Mouse (Mus musculus) stomach, embryonic 15.5 days (tissue): ENCODE measurements at regions not wholly inside any gene's neighbourhood (a gene's known extent, or its start where the extent isn't known, plus 50 kb on each side); places are given as distances from the start of the nearest gene placed in this dataset.
A peak's percentile ranks its signal among the peaks of the same experiment; 100 is the strongest.

Source experiments
- ATAC-seq: fragments of 200-750 bp; cut with Nextera tagmentation; 2 replicates; pipeline ENCODE4 v1.8.0; 2017; ENCODE audit warnings: low read depth, moderate number of reproducible peaks, moderate TSS enrichment; ENCODE audit not compliant: insufficient read depth, low FRiP score
- H3K27ac ChIP-seq: fragments of 300-500 bp; sonication (generic); 2 replicates; pipeline ENCODE4 v1.5.1; 2015; ENCODE audit warnings: mild to moderate bottlenecking, inconsistent platforms
- H3K27me3 ChIP-seq: fragments of 300-500 bp; sonication (generic); replicated peaks from 2 replicates; pipeline ENCODE4 v1.6.1; 2015; ENCODE audit warnings: inconsistent platforms
- H3K36me3 ChIP-seq: fragments of 300-500 bp; sonication (generic); 2 replicates; pipeline ENCODE4 v1.6.1; 2015; ENCODE audit warnings: inconsistent platforms
- H3K4me1 ChIP-seq: fragments of 300-500 bp; sonication (generic); 2 replicates; pipeline ENCODE4 v1.6.1; 2015; ENCODE audit warnings: inconsistent platforms
- H3K4me2 ChIP-seq: fragments of 300-500 bp; sonication (generic); 2 replicates; pipeline ENCODE4 v1.6.1; 2015; ENCODE audit warnings: mild to moderate bottlenecking, inconsistent platforms
- H3K4me3 ChIP-seq: fragments of 300-500 bp; sonication (generic); replicated peaks from 2 replicates; pipeline ENCODE4 v1.5.1; 2015; ENCODE audit warnings: inconsistent platforms
- H3K9ac ChIP-seq: fragments of 300-500 bp; sonication (generic); 2 replicates; pipeline ENCODE4 v1.6.1; 2015; ENCODE audit warnings: inconsistent platforms
- H3K9me3 ChIP-seq: fragments of 300-500 bp; sonication (generic); 2 replicates; pipeline ENCODE4 v1.6.1; 2016; ENCODE audit warnings: inconsistent platforms
- WGBS: fragments of 180-500 bp; shearing (Covaris S2); methylation state at CpG from one replicate; pipeline ENCODE4 v1.1.7; 2015; 5-methylcytosine and 5-hydroxymethylcytosine counted together

DNA sequence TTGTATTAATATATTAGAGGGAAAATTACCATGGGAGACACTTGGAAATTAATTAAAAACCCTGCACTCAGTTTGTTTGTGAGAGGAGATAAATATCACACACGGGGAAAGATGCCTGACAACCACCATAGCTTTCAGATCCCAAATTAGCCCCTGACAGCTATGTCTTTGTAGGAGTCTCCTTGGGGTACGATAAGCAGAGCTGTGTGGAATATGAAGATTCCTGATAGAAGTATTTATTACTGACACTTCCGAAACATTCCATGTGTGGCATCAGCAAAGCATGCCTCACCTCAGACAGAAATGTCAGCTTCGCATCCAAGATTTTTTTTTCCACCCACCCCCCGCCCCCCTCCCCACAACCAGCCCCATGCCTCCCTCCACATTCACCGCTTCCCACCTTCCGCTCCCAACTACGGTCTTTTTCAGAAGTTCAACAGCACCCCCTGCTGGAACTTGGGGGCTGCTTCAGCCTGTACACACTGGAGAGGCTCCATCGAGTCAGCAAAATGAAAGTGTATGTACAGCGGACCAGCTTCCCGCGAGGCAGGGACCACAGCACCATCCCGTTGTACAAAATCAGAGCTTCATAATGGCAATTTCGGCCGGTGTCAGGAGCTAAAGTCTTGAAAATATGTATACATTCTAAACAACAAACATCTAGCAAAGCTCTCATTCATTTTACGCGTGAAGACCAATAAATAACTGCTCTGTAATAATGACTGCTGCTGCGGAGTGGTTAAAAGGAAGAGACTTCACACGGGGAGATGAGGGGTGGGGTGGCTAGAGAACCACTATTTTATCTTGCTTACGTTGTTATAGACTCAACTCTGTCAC lies 66.7 kb downstream of the Rwdd3 start:
- no peaks in the 10 kb centered on the region for H3K4me1 ChIP-seq
- no peaks in the 10 kb centered on the region for H3K36me3 ChIP-seq
- H3K9me3 ChIP-seq, result no peaks in the 10 kb centered on the region
- ATAC-seq, result peak; percentile 88; the same call in 1 of the 2 replicates
- peak overlapping the region; percentile 44 for H3K4me2 ChIP-seq
- 23% methylated on average over 20 of the region's 20 CpGs for WGBS
- H3K27ac ChIP-seq, result no peak overlapping the region
- no peaks in the 10 kb centered on the region for H3K27me3 ChIP-seq
- peak overlapping the region; percentile 30 for H3K4me3 ChIP-seq
- H3K9ac ChIP-seq, result no peak overlapping the region

GRCm38 (mm10) chr3:121102871-121103270 lies 68.6 kb downstream of the Rwdd3 start:
- no peak for ATAC-seq

GRCm38 (mm10) chr3:121102120-121102519 lies 69.4 kb downstream of the Rwdd3 start:
- ATAC-seq, result no peak
- WGBS, result 87% methylated on average over 1 of the region's 1 CpGs
- Histone ChIP-seq H3K4me1 (no peaks in the 10 kb centered on the region), H3K4me2 (no peak overlapping the region), H3K9ac (no peak overlapping the region), H3K4me3 (no peak overlapping the region), H3K9me3 (no peaks in the 10 kb centered on the region), H3K36me3 (no peaks in the 10 kb centered on the region), H3K27ac (no peak overlapping the region), H3K27me3 (no peaks in the 10 kb centered on the region)

More at GRCm38 (mm10) chr3:121102871-121103270, 68.6 kb downstream of the Rwdd3 start:
- 72% methylated on average over 11 of the region's 11 CpGs for WGBS
- H3K9ac ChIP-seq, result no peak overlapping the region
- H3K36me3 ChIP-seq, result no peaks in the 10 kb centered on the region
- H3K27ac ChIP-seq, result no peak overlapping the region
- no peaks in the 10 kb centered on the region for H3K4me1 ChIP-seq
- no peak overlapping the region for H3K4me3 ChIP-seq
- H3K27me3 ChIP-seq, result no peaks in the 10 kb centered on the region
- H3K9me3 ChIP-seq, result no peaks in the 10 kb centered on the region
- no peak overlapping the region for H3K4me2 ChIP-seq

DNA sequence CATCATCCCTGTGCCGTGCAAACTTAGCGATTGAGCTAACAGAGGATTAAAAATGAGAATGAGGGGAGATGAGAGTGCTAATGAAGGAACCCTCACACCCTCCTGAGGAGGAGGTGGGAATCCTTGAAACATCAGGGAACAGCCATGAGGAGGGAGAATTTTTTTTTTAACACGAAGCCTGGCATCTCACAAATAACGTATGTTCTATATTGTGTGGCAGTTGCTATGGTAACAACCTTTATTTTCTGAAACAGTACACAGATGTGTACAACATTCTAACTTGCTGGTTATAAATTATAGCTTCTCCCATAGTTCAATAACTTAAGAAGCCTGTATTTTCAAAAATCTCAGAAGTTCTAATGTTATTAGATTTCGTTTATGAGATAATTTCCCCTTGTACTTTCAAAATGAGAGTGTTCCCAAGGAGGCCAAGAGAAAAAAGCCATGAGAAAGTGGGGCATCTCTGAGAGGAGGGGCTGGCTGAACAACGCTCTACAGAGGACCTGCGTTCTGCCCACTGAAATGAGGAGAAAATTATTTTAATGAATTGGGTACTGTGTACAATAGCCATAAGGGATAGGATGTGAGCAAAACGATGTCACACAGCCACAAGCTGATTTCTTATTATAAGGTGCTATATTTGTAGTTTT lies 71.2 kb downstream of the Rwdd3 start:
- no peak overlapping the region for H3K4me3 ChIP-seq
- H3K4me1 ChIP-seq, result no peaks in the 10 kb centered on the region
- ATAC-seq, result no peak
- H3K27me3 ChIP-seq, result no peaks in the 10 kb centered on the region
- no peaks in the 10 kb centered on the region for H3K9me3 ChIP-seq
- WGBS, result 79% methylated on average over 8 of the region's 8 CpGs
- H3K36me3 ChIP-seq, result no peaks in the 10 kb centered on the region
- H3K4me2 ChIP-seq, result no peak overlapping the region
- no peak overlapping the region for H3K9ac ChIP-seq
- no peak overlapping the region for H3K27ac ChIP-seq

- H3K9me3 ChIP-seq, result no peaks in the 10 kb centered on the region
- no peaks in the 10 kb centered on the region for H3K4me1 ChIP-seq
- no peak; the same call in 1 of the 2 replicates for ATAC-seq
- no peak overlapping the region for H3K9ac ChIP-seq
- WGBS, result 29% methylated on average over 6 of the region's 6 CpGs
- no peak overlapping the region for H3K4me2 ChIP-seq
- no peaks in the 10 kb centered on the region for H3K36me3 ChIP-seq
- no peak overlapping the region for H3K27ac ChIP-seq
- H3K4me3 ChIP-seq, result no peak overlapping the region
- no peaks in the 10 kb centered on the region for H3K27me3 ChIP-seq
Measured at GRCm38 (mm10) chr3:121093509-121093908, 78.0 kb downstream of the Rwdd3 start.

DNA sequence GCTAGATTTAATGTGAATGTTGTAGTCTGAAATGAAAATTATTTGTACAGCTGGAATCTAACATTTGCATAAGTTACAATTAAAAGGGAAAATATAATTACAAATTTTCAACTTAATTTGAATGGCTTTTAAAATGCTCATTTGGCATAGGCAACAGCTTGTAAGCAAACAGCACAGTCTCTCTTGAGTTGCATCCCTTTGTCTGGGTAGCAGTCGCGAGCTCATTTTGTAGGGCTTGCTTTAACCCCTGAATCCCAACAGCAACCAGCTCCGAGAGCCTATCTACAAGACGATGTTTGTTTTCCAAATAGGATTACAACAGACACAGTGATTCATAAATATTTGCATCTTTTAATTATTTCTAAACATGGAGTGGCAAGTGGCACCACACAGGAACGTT lies 82.8 kb downstream of the Rwdd3 start:
- WGBS, result 62% methylated on average over 5 of the region's 5 CpGs
- H3K4me2 ChIP-seq, result no peak overlapping the region
- H3K4me1 ChIP-seq, result no peaks in the 10 kb centered on the region
- H3K27ac ChIP-seq, result no peak overlapping the region
- H3K4me3 ChIP-seq, result no peak overlapping the region
- H3K9ac ChIP-seq, result no peak overlapping the region
- no peaks in the 10 kb centered on the region for H3K9me3 ChIP-seq
- no peaks in the 10 kb centered on the region for H3K36me3 ChIP-seq
- no peak for ATAC-seq
- H3K27me3 ChIP-seq, result no peaks in the 10 kb centered on the region

GRCm38 (mm10) chr3:121068676-121069075 lies 102.8 kb downstream of the Rwdd3 start:
- H3K4me2 ChIP-seq, result no peak overlapping the region

GRCm38 (mm10) chr3:121035904-121036549 lies 135.5 kb downstream of the Rwdd3 start:
- no peaks in the 10 kb centered on the region for H3K4me1 ChIP-seq
- H3K4me3 ChIP-seq, result no peak overlapping the region
- H3K27me3 ChIP-seq, result no peaks in the 10 kb centered on the region
- H3K27ac ChIP-seq, result no peak overlapping the region
- no peaks in the 10 kb centered on the region for H3K36me3 ChIP-seq
- H3K9me3 ChIP-seq, result no peaks in the 10 kb centered on the region
- H3K4me2 ChIP-seq, result no peak overlapping the region
- no peak for ATAC-seq
- no peak overlapping the region for H3K9ac ChIP-seq
- WGBS, result 75% methylated on average over 9 of the region's 9 CpGs

More at GRCm38 (mm10) chr3:121068676-121069075, 102.8 kb downstream of the Rwdd3 start:
- Histone ChIP-seq H3K36me3 (no peaks in the 10 kb centered on the region), H3K27ac (no peak overlapping the region), H3K9ac (no peak overlapping the region), H3K4me1 (no peaks in the 10 kb centered on the region), H3K9me3 (no peaks in the 10 kb centered on the region), H3K27me3 (no peaks in the 10 kb centered on the region), H3K4me3 (no peak overlapping the region)
- no peak for ATAC-seq
- 61% methylated on average over 5 of the region's 5 CpGs for WGBS

GRCm38 (mm10) chr3:121025546-121026157 lies 145.8 kb downstream of the Rwdd3 start:
- H3K4me3 ChIP-seq, result no peak overlapping the region
- no peaks in the 10 kb centered on the region for H3K4me1 ChIP-seq
- H3K9ac ChIP-seq, result no peak overlapping the region
- no peak overlapping the region for H3K4me2 ChIP-seq
- WGBS, result 60% methylated on average over 9 of the region's 9 CpGs
- H3K9me3 ChIP-seq, result no peaks in the 10 kb centered on the region
- H3K27ac ChIP-seq, result no peak overlapping the region
- H3K36me3 ChIP-seq, result no peaks in the 10 kb centered on the region
- no peaks in the 10 kb centered on the region for H3K27me3 ChIP-seq
- no peak for ATAC-seq

- 47% methylated on average over 8 of the region's 8 CpGs for WGBS
- no peak overlapping the region for H3K4me2 ChIP-seq
- no peaks in the 10 kb centered on the region for H3K4me1 ChIP-seq
- H3K9ac ChIP-seq, result no peak overlapping the region
- no peak overlapping the region for H3K4me3 ChIP-seq
- H3K27me3 ChIP-seq, result no peaks in the 10 kb centered on the region
- no peak for ATAC-seq
- H3K9me3 ChIP-seq, result no peaks in the 10 kb centered on the region
- H3K36me3 ChIP-seq, result no peaks in the 10 kb centered on the region
- H3K27ac ChIP-seq, result no peak overlapping the region
Measured at GRCm38 (mm10) chr3:121024810-121025209, 146.7 kb downstream of the Rwdd3 start.

DNA sequence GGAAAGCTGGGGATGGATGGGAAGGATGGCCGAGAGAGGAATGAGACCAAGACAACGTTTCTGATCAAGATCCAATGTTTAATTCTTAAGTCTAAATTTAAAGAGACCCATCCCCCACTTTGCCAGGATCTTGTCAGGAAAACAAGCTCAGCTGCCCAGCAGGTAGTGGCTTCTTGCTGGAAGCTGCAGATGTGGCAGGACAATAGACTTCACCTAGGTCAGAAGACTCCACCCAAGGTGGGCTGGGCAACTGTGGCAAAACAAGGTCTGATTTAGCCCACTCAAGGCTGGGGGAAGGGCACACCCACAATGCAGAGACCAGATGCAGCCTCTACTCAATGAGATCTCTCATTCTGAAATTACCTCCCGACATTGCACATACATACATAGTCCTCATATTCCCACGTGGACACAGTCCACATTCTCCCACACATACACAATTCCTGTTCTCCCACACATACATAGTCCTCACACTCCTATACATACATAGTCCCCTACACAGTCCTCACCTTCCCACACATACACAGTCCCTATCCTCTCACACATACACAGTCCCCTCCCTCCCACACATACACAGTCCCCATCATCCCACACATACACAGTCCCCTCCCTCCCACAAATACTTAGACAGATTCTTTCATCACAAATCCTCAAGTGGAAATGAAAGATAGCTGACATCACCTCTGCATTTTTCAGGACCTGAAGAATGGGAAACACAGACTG lies 150.2 kb downstream of the Rwdd3 start:
- no peaks in the 10 kb centered on the region for H3K27me3 ChIP-seq
- 82% methylated on average over 4 of the region's 4 CpGs for WGBS
- H3K4me3 ChIP-seq, result no peak overlapping the region
- H3K4me2 ChIP-seq, result no peak overlapping the region
- no peaks in the 10 kb centered on the region for H3K36me3 ChIP-seq
- no peaks in the 10 kb centered on the region for H3K4me1 ChIP-seq
- H3K27ac ChIP-seq, result no peak overlapping the region
- no peaks in the 10 kb centered on the region for H3K9me3 ChIP-seq
- ATAC-seq, result no peak
- no peak overlapping the region for H3K9ac ChIP-seq
